13 mouse cellular contexts compared by ENCODE assay signal in the genomic region with DNA sequence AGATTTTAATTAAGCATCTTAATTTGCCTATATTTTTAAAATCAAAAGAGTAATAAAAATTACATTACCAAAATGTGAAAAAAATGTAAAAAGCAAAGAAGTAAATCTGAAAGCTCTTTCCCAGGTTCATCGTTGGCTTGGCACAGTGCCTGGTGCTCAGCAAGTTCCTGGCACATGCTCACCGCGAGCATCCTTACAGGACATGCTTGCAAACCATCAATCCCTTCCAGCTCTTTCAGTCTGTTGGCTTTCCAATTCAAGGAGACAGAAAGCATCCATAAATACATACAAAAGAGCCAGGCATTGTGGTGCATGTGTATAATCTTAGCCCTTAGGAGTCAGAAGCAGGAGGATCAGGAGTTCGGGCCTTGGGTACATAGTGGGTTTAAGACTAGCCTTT.
A peak's percentile ranks its signal among the peaks of the same experiment; 100 is the strongest.
DNase-seq lines count a peak whose midpoint lies in the region.
"Had no signal": no experiment of that assay in that cellular context is flagged by ENCODE, and none has a peak within 500 bp of the region (broad histone marks: within the 10 kb centered on the region; RNA-seq: fewer than 3 reads in every experiment).

No protein-coding gene starts in this region.

- intact Hi-C loops in left cerebral cortex, postnatal 4 days (cut with DNase I), result no loop called here

- peak; percentile 17 for DNase-seq in adrenal gland, postnatal 25 days
- DNase-seq in adrenal gland, adult (ENCODE audit: inconsistent age in 2 of 2, low spot score in 1 of 2), result no peak
- peak; percentile 88 for DNase-seq in left cerebral cortex, postnatal 4 days
- DNase-seq in left cerebral cortex, adult 11 months (ENCODE audit: low spot score), result no peak
- DNase-seq in cerebellum, adult 11-12 months, result peak; percentile 44
- peak; percentile 82 to 83 for DNase-seq in cerebellum, postnatal 36 days
- no peak for DNase-seq in B cell, adult 2 months
- DNase-seq in adrenal gland, postnatal 4 days (ENCODE audit: low spot score in 2 of 2), result no peak
- DNase-seq: adrenal gland, postnatal 36 days; heart, postnatal 36 days; lung, adult 2 months; lung, postnatal 4 days; thymus, postnatal 25 days had no signal

Comparison
In these comparisons a context has a peak if more than half of its experiments do, and no peak if none do; other contexts are left out.
1. DNase-seq: peak in adrenal gland, postnatal 25 days (single experiment), left cerebral cortex, postnatal 4 days (single experiment), cerebellum, adult 11-12 months (single experiment) and cerebellum, postnatal 36 days (2 of 2); none in adrenal gland, adult (0 of 2), left cerebral cortex, adult 11 months (single experiment), B cell, adult 2 months (0 of 2) and adrenal gland, postnatal 4 days (0 of 2).